Mouse (Mus musculus) c-Kit-negative CD71-positive TER-119-positive erythroid progenitor cells, embryonic 14.5 days (primary cell): ENCODE measurements around the gene Cdh23.

Experiments
- DNase-seq: peaks from one replicate; pipeline ENCODE4 v3.0.0-alpha.2; 2013; ENCODE audit warnings: low read depth, low spot score

Cdh23 gene

GRCm38 (mm10) chr10:60577920-60578737 is 118.2 kb downstream of the Cdh23 start:
- DNase-seq: no peak

- DNase-seq: peak; percentile 60
Observed at GRCm38 (mm10) chr10:60577125-60577919, 119.0 kb downstream of the Cdh23 start.

DNA sequence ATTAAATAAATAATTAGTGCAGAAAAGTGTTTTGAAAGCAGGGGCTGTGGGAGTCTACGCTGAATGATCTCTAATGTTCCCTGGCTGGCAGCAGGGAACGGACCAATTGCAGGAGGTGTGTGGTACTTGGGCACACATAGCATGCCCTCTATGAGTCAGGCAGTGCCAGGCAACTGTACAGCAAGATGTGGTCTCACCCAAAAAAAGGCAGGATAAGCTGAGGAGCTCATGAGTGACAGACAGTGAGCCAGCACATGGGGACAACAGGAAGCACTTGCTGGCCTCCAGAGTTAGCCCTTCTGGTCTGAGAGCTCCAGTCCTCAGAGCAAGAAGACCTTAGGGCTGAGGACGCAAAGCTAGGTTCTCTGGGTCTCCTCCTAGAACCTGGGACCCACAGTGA is 121.4 kb downstream of the Cdh23 start:
- DNase-seq: no peak

- no peak for DNase-seq
Observed at GRCm38 (mm10) chr10:60571491-60571890, 124.8 kb downstream of the Cdh23 start.

GRCm38 (mm10) chr10:60566369-60567037 is 129.8 kb downstream of the Cdh23 start:
- DNase-seq: no peak

- DNase-seq: no peak
Observed at GRCm38 (mm10) chr10:60564136-60564535, 132.2 kb downstream of the Cdh23 start.

DNA sequence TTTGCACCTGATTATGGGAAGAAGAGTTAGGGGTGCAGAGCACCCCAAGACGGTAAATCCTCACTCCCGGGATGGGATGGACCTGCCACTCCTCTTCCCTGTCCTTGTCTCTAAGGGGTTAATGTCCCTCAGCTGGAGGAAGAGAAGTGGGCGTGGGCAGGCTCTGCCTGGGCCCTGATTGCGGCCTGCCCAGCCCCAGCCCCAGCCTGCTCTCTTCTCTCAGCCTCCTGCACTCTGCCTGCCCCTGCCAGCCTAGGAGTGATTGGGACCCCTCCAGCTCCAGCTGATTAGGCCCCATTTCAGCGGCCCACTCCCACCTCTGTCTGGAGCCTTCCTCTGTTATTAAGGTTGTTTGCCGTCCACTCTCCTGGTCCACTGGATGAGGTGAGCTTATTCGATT is 133.3 kb downstream of the Cdh23 start:
- DNase-seq: no peak

- DNase-seq: no peak
Observed at GRCm38 (mm10) chr10:60558491-60558927, 137.8 kb downstream of the Cdh23 start.

DNA sequence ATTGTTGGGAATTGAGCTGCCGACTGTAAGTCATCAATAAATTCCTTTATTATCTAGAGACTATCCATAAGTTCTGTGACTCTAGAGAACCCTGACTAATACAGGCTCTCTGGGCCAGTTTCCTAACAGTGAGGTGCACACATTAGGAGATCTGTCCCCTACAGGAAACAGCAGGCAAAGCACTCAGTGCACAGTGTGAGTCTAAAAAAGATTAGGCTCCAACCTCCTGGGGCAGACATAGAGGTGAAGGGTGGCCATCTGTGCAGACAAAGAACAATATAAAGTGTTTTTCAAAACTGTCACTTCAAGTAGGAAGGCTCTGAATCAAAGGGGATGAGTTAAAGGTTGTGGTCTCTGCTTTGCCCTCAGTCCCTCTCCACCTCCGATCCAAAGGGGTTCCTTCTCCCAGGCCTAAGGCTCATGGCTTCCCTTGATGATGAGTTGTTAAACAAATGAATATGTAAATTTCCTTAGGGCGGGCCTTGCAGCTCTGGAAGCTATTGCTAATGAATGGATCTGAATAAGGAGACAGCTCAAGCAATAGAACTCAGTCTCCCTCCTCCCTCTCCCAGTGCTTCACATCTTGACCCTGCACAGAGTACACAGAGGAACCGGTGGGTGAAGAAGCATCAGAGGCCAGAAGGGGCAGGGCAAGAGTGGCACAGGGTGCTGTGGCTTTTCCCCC is 143.2 kb downstream of the Cdh23 start:
- DNase-seq: no peak

DNA sequence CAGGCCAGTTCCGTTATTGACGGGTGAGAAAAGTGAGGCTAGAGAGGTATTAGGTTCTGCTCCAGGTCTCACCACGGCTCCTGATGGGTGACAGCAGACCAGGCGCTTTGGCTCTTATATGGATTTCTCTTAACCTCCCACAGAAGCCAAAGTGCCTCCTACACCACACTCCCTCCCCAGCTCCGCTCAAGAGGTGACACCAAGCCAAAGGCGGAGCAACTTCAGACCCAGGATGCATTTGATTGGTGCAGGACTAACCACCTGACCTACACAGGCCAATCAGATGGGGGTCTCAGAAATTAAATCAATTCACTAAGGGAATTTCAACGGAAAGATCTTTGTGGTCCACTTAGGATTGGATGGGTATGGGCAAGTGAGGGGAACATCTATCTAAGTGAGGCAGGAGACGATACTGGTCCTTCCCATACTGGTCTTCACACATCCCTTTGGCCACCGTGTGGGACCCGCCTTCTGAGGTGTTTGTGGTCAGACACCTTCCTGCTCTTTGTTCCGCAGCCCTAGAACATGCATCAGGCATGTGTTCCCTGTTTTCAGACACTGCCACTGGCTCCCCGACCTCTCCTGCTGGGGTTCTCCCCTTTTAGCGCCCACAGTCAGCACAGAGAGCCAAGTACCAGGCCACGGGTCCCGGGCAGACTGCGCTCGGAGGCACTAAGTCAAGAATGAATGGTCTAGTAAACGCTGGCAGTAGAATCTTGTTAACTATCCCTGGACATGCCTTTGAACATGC is 157.0 kb downstream of the Cdh23 start:
- DNase-seq: no peak

- no peak for DNase-seq
Observed at GRCm38 (mm10) chr10:60536098-60536811, 160.0 kb downstream of the Cdh23 start.

GRCm38 (mm10) chr10:60532502-60532901 is 163.8 kb downstream of the Cdh23 start:
- DNase-seq: no peak

DNA sequence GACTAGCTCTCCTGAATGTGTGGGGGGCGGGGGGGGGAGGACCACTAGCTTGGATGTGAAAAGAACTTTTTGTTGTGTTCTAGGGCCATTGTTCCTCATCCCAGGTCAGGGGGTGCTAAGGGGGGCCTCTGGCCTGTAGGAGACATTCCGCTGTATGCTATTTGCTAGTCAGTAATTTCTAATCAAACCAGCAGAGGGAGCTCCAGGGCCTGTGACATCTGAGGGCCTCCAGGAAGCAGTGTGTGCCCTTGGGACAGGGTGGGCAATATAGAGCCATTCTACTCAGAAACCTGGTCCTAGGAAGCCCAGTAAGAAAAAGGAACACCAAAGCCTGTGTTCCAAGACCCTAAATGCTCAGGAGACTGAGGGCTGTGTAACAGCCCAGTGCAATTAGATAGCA is 164.9 kb downstream of the Cdh23 start:
- peak; percentile 28 for DNase-seq

GRCm38 (mm10) chr10:60530633-60531032 is 165.7 kb downstream of the Cdh23 start:
- no peak for DNase-seq

GRCm38 (mm10) chr10:60527949-60528348 is 168.3 kb downstream of the Cdh23 start:
- DNase-seq: no peak

DNA sequence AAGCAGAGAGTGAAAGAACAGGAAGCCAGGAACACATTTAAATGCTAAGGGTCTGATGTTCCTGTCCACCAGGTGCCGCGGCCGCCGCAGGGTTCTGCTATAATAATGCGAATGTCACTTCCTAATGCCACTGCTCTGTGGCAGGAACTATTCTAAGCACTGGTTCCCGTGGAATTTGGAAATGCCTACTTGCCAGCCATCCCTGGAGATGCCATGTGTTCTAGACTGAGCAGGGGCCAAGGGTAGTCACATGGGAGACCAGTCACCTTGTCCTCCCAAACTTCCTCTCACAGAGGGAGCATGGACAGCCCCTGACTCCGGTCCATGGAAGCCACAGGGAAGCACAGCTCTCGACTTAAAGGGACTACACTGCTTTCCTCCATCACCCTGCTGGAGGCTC is 171.2 kb downstream of the Cdh23 start:
- no peak for DNase-seq

GRCm38 (mm10) chr10:60516286-60516685 is 180.0 kb downstream of the Cdh23 start:
- no peak for DNase-seq

DNA sequence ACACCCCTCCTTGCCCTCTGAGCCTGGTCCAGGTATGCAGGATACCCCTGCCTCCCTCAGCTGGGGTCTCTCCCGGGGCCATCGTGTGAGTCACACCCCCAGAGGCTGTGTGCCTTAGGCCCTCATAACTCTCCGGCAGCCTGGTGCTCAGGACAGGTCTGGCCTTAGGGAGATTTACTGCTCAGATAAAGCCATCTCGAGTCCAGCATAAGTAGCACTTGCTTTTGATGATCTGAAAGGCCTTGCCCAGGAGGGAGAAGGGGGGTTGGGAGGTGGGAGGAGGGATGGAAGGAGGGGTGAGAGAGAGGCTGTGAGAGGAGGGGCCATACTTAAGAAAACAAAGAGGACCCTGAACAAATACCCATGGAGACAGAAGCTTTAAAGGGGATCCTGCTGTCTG is 197.8 kb downstream of the Cdh23 start:
- DNase-seq: no peak

- DNase-seq: no peak
Observed at GRCm38 (mm10) chr10:60495070-60495469, 201.2 kb downstream of the Cdh23 start.

GRCm38 (mm10) chr10:60491538-60491937 is 204.8 kb downstream of the Cdh23 start:
- no peak for DNase-seq
